Mouse (Mus musculus): ENCODE measurements around the gene Phgr1.
A peak's percentile ranks its signal among the peaks of the same experiment; 100 is the strongest.

- TF ChIP-seq CTCF (IDR thresholded peaks at IDR 0.05; ENCODE audit: low read depth, low read length) = peak; percentile 54
- TF ChIP-seq POLR2A (IDR thresholded peaks at IDR 0.05; ENCODE audit: extremely low read depth, insufficient read depth, low read length) = no peak
These were observed 29.2 kb upstream of the Phgr1 start for GRCm38 (mm10) chr2:118743261-118743943.

Data from liver, adult 2 months (tissue).